Mouse (Mus musculus) megakaryocyte progenitor cell, adult 5-6 weeks (primary cell): ENCODE measurements around the gene Ppp4r1. TPM values are rescaled to one million over a fixed set of nuclear protein-coding genes. Genes with fewer than 3 reads are reported as not detected.

Source experiments
- ATAC-seq: replicated peaks from 2 replicates; pipeline ENCODE4 v1.8.0; 2016; ENCODE audit warnings: mild to moderate bottlenecking, moderate TSS enrichment, inconsistent platforms; ENCODE audit not compliant: poor library complexity
- total RNA-seq, 2 experiments: library from RNA; stranded (forward) in 1 of 2; stranded (reverse) in 1 of 2; fragments of 157-497, 149-512 nt in 1 of 2; fragments of 200-1000 nt in 1 of 2; gene quantifications; 2 replicates each; pipeline versions ENCODE4 v1.2.3 to v1.2.4; 2015 to 2017

Gene Ppp4r1
- total RNA-seq, 2 experiments from 2014 or later, result 44.5 to 48.1 TPM

GRCm38 (mm10) chr17:65886571-65886970, 104.2 kb downstream of the Ppp4r1 start:
- ATAC-seq, result no peak

GRCm38 (mm10) chr17:65889476-65889875, 107.1 kb downstream of the Ppp4r1 start:
- ATAC-seq, result no peak

Other genes with a start within 250 kb of the Ppp4r1 start
- not detected in 2 replicates for gene Tmem232, start 241.8 kb upstream of the Ppp4r1 start, total RNA-seq (2015)
- gene Tmem232, start 241.8 kb upstream of the Ppp4r1 start, total RNA-seq (2017), result not detected in 2 replicates
- 195 and 214 TPM in 2 replicates for gene Vapa, start 169.0 kb upstream of the Ppp4r1 start, total RNA-seq (2015)
- gene Vapa, start 169.0 kb upstream of the Ppp4r1 start, total RNA-seq (2017), result 141 and 147 TPM in 2 replicates
- gene Txndc2, start 140.4 kb upstream of the Ppp4r1 start, total RNA-seq (2015), result 0.17 and 0.22 TPM in 2 replicates
- not detected in 2 replicates for gene Txndc2, start 140.4 kb upstream of the Ppp4r1 start, total RNA-seq (2017)
- 44.3 and 46.2 TPM in 2 replicates for gene Rab31, start 9.8 kb upstream of the Ppp4r1 start, total RNA-seq (2015)
- 73.3 and 75.1 TPM in 2 replicates for gene Rab31, start 9.8 kb upstream of the Ppp4r1 start, total RNA-seq (2017)
- gene Ralbp1, start 103.2 kb downstream of the Ppp4r1 start, total RNA-seq (2015), result 33.8 and 35.2 TPM in 2 replicates
- 92.5 and 96.5 TPM in 2 replicates for gene Ralbp1, start 103.2 kb downstream of the Ppp4r1 start, total RNA-seq (2017)
- 12.0 and 13.2 TPM in 2 replicates for gene Twsg1, start 168.7 kb downstream of the Ppp4r1 start, total RNA-seq (2015)
- 10.1 and 11.3 TPM in 2 replicates for gene Twsg1, start 168.7 kb downstream of the Ppp4r1 start, total RNA-seq (2017)